Mouse (Mus musculus) ES-E14 (cell line): ENCODE results near the gene Mta2.

Experiments used
- CHD2 ChIP-seq: IDR thresholded peaks from 2 replicates; pipeline ENCODE4 v1.6.1; 2014; ENCODE audit warnings: mild to moderate bottlenecking, low read depth, low read length, inconsistent platforms
- HCFC1 ChIP-seq: IDR thresholded peaks from 2 replicates; pipeline ENCODE4 v1.6.1; 2012; ENCODE audit warnings: low read length, inconsistent platforms, borderline replicate concordance; ENCODE audit not compliant: insufficient read depth
- ZC3H11A ChIP-seq: IDR thresholded peaks from 2 replicates; pipeline ENCODE4 v1.6.1; 2012; ENCODE audit warnings: low read depth, mild to moderate bottlenecking, inconsistent platforms, low read length, borderline replicate concordance

- no peak for TF ChIP-seq CHD2
- no peak for TF ChIP-seq HCFC1
- TF ChIP-seq ZC3H11A = no peak
Measured at GRCm38 (mm10) chr19:8940526-8941133, 1.0 kb upstream of the Mta2 start.
